Mouse (Mus musculus) liver, postnatal 0 days (tissue): ENCODE results near the gene Oog2. TPM values are rescaled to one million over a fixed set of nuclear protein-coding genes. Genes with fewer than 3 reads are reported as not detected.
"Not testable (repeated sequence)": the region's sequence is repeated elsewhere in the genome, so short reads cannot be mapped to it uniquely, and the experiment has no call there.

ENCODE experiments used
- ATAC-seq: fragments of 200-750 bp; cut with Nextera tagmentation; 2 replicates; pipeline ENCODE4 v1.8.0; 2017; ENCODE audit warnings: mild to moderate bottlenecking, moderate library complexity
- DNase-seq: peaks from one replicate; pipeline ENCODE4 v3.0.0-alpha.2; 2016
- H3K27ac ChIP-seq: fragments of 300-500 bp; sonication (generic); 2 replicates; pipeline ENCODE4 v1.5.1; 2014; ENCODE audit warnings: antibody characterized with exemption, moderate library complexity, mild to moderate bottlenecking, low read depth
- H3K27me3 ChIP-seq: fragments of 300-500 bp; sonication (generic); 2 replicates; pipeline ENCODE4 v1.6.1; 2014; ENCODE audit warnings: low read length, control low read depth, mixed read lengths; ENCODE audit not compliant: insufficient read depth
- H3K36me3 ChIP-seq: fragments of 300-500 bp; sonication (generic); replicated peaks from 2 replicates; pipeline ENCODE4 v1.6.1; 2014; ENCODE audit warnings: mild to moderate bottlenecking, control low read depth, low read length, moderate library complexity, mixed read lengths; ENCODE audit not compliant: insufficient read depth
- H3K4me1 ChIP-seq: fragments of 300-500 bp; sonication (generic); 2 replicates; pipeline ENCODE4 v1.6.1; 2014; ENCODE audit warnings: antibody characterized with exemption, mild to moderate bottlenecking, control low read depth; ENCODE audit not compliant: insufficient read depth
- H3K4me2 ChIP-seq: fragments of 300-500 bp; sonication (generic); 2 replicates; pipeline ENCODE4 v1.6.1; 2014; ENCODE audit warnings: low read depth, mild to moderate bottlenecking, low read length, moderate library complexity, mixed read lengths
- H3K4me3 ChIP-seq: fragments of 300-500 bp; sonication (generic); 2 replicates; pipeline ENCODE4 v1.5.1; 2014; ENCODE audit warnings: low read depth, low read length
- H3K9ac ChIP-seq: fragments of 300-500 bp; sonication (generic); replicated peaks from 2 replicates; pipeline ENCODE4 v1.6.1; 2014; ENCODE audit warnings: mild to moderate bottlenecking, moderate library complexity
- H3K9me3 ChIP-seq: fragments of 300-500 bp; sonication (generic); 2 replicates; pipeline ENCODE4 v1.6.1; 2016; ENCODE audit warnings: mild to moderate bottlenecking, control low read depth, low read length, mixed read lengths
- CTCF ChIP-seq: sonication (generic); IDR thresholded peaks from 2 replicates; pipeline ENCODE4 v1.5.1; 2016; ENCODE audit warnings: antibody characterized with exemption, low read depth
- EP300 ChIP-seq: IDR thresholded peaks from 2 replicates; pipeline ENCODE4 v1.6.1; 2016; ENCODE audit warnings: antibody characterized with exemption, low read depth, mild to moderate bottlenecking
- WGBS: fragments of 180-500 bp; shearing (Covaris S2); extraction: QIAGEN DNeasy Blood & Tissue Kit; methylation state at CpG from one replicate; pipeline ENCODE4 v1.1.7; 2014; ENCODE audit not compliant: insufficient replicate concordance; 5-methylcytosine and 5-hydroxymethylcytosine counted together
- polyA plus RNA-seq: library from polyadenylated mRNA; unstranded; fragments of >200 nt; fragmentation: Nextera tagmentation; extraction: Ambion mirVana; gene quantifications from 2 replicates; pipeline ENCODE4 v1.2.1, GENCODE M21; 2015

Oog2 gene
- not detected in 2 replicates for polyA plus RNA-seq

GRCm38 (mm10) chr4:144190419-144190818, at the start of gene Oog2:
Gene Oog2, plus strand, starts transcription at chr4:144190719.
- no peak for TF ChIP-seq EP300
- no peak for TF ChIP-seq CTCF
- no peaks in the 10 kb centered on the region for H3K27me3 ChIP-seq
- H3K9me3 ChIP-seq = no peaks in the 10 kb centered on the region; the same call in 1 of the 2 replicates
- DNase-seq (no peak), ATAC-seq (no peak)
- no peaks in the 10 kb centered on the region for H3K36me3 ChIP-seq
- no peaks in the 10 kb centered on the region for H3K4me1 ChIP-seq
- H3K9ac ChIP-seq = no peak within 1 kb of the TSS
- H3K27ac ChIP-seq = no peak within 1 kb of the TSS
- H3K4me2 ChIP-seq = no peak within 1 kb of the TSS
- H3K4me3 ChIP-seq = no peak within 1 kb of the TSS
- WGBS = 16% methylated on average over 1 of the region's 1 CpGs

- H3K9me3 ChIP-seq = peaks cover 5% of the 10 kb centered on the region; the same call in 1 of the 2 replicates
- no peak within 1 kb of the TSS for H3K4me2 ChIP-seq
- no peaks in the 10 kb centered on the region for H3K27me3 ChIP-seq
- H3K9ac ChIP-seq = no peak within 1 kb of the TSS
- no peak for TF ChIP-seq CTCF
- no peak for DNase-seq
- H3K27ac ChIP-seq = no peak within 1 kb of the TSS
- H3K36me3 ChIP-seq = no peaks in the 10 kb centered on the region
- WGBS = 76% methylated on average over 1 of the region's 1 CpGs
- no peaks in the 10 kb centered on the region for H3K4me1 ChIP-seq
- ATAC-seq = no peak
- H3K4me3 ChIP-seq = no peak within 1 kb of the TSS
These were observed 28.0 kb upstream of the Oog2 start, which contains the start of gene Oog3 for GRCm38 (mm10) chr4:144162563-144162962. Gene Oog3, minus strand, starts transcription at chr4:144162663.

- H3K9me3 ChIP-seq, DNase-seq, H3K36me3 ChIP-seq, H3K27ac ChIP-seq, ATAC-seq, H3K9ac ChIP-seq, H3K4me3 ChIP-seq, H3K4me2 ChIP-seq, H3K27me3 ChIP-seq, H3K4me1 ChIP-seq: not testable (repeated sequence)
- 65% methylated on average over 1 of the region's 1 CpGs for WGBS
These were observed 22.7 kb downstream of the Oog2 start, which contains the start of gene C87977 for GRCm38 (mm10) chr4:144213218-144213617. Gene C87977, minus strand, starts transcription at chr4:144213318.

Other genes with a start within 250 kb of the Oog2 start
- gene Pramef25, start 239.7 kb upstream of the Oog2 start, polyA plus RNA-seq = not detected in 2 replicates
- gene Gm13101, start 223.8 kb upstream of the Oog2 start, polyA plus RNA-seq = not detected in 2 replicates
- gene Pramef17, start 196.3 kb upstream of the Oog2 start, polyA plus RNA-seq = not detected in 2 replicates
- gene Pramel4, start 131.6 kb upstream of the Oog2 start, polyA plus RNA-seq = not detected in 2 replicates
- gene Gm13102, start 84.2 kb upstream of the Oog2 start, polyA plus RNA-seq = not detected in 2 replicates
- not detected in 2 replicates for gene Oog3, start 28.1 kb upstream of the Oog2 start, polyA plus RNA-seq
- not detected in 2 replicates for gene C87977, start 22.6 kb downstream of the Oog2 start, polyA plus RNA-seq
- gene Pramel5, start 89.8 kb downstream of the Oog2 start, polyA plus RNA-seq = not detected in 2 replicates
- gene Gm13128, start 139.5 kb downstream of the Oog2 start, polyA plus RNA-seq = not detected in 2 replicates
- gene Gm13119, start 167.2 kb downstream of the Oog2 start, polyA plus RNA-seq = not detected in 2 replicates
- not detected in 2 replicates for gene Pramef20, start 187.2 kb downstream of the Oog2 start, polyA plus RNA-seq
- gene Pramef12, start 217.7 kb downstream of the Oog2 start, polyA plus RNA-seq = not detected in 2 replicates
- gene 1700012P22Rik, start 248.1 kb downstream of the Oog2 start, polyA plus RNA-seq = not detected in 2 replicates